Mouse (Mus musculus) forebrain, embryonic 16.5 days (tissue): ENCODE results near the gene Slc22a21. TPM values are rescaled to one million over a fixed set of nuclear protein-coding genes. Genes with fewer than 3 reads are reported as not detected.

Experiments
- ATAC-seq: fragments of 200-750 bp; cut with Nextera tagmentation; 2 replicates; pipeline ENCODE4 v1.8.0; 2017; ENCODE audit warnings: mild to moderate bottlenecking, moderate library complexity
- H3K27ac ChIP-seq: fragments of 300-500 bp; sonication (generic); 2 replicates; pipeline ENCODE4 v1.5.1; 2014; ENCODE audit warnings: low read length, control low read depth
- H3K27me3 ChIP-seq: fragments of 300-500 bp; sonication (generic); replicated peaks from 2 replicates; pipeline ENCODE4 v1.6.1; 2014; ENCODE audit warnings: low read length; ENCODE audit not compliant: control insufficient read depth, insufficient read depth
- H3K36me3 ChIP-seq: fragments of 300-500 bp; sonication (generic); 2 replicates; pipeline ENCODE4 v1.6.1; 2014; ENCODE audit not compliant: control insufficient read depth, insufficient read depth
- H3K4me1 ChIP-seq: fragments of 300-500 bp; sonication (generic); replicated peaks from 2 replicates; pipeline ENCODE4 v1.6.1; 2014; ENCODE audit warnings: low read length; ENCODE audit not compliant: control insufficient read depth, insufficient read depth
- H3K4me2 ChIP-seq: fragments of 300-500 bp; sonication (generic); 2 replicates; pipeline ENCODE4 v1.6.1; 2014; ENCODE audit warnings: mild to moderate bottlenecking, low read length, control low read depth
- H3K4me3 ChIP-seq: fragments of 300-500 bp; sonication (generic); replicated peaks from 2 replicates; pipeline ENCODE4 v1.5.1; 2014; ENCODE audit warnings: mild to moderate bottlenecking, low read length, control low read depth
- H3K9ac ChIP-seq: fragments of 300-500 bp; sonication (generic); replicated peaks from 2 replicates; pipeline ENCODE4 v1.6.1; 2014; ENCODE audit warnings: low read depth, low read length, control low read depth
- H3K9me3 ChIP-seq: fragments of 300-500 bp; sonication (generic); 2 replicates; pipeline ENCODE4 v1.6.1; 2016; ENCODE audit warnings: low read length; ENCODE audit not compliant: control insufficient read depth
- WGBS: fragments of 180-500 bp; shearing (Covaris S2); extraction: QIAGEN DNeasy Blood & Tissue Kit; methylation state at CpG from one replicate; pipeline ENCODE4 v1.1.7; 2014; 5-methylcytosine and 5-hydroxymethylcytosine counted together
- polyA plus RNA-seq: library from polyadenylated mRNA; unstranded; fragments of >200 nt; fragmentation: Nextera tagmentation; extraction: Ambion mirVana; gene quantifications from 2 replicates; pipeline ENCODE4 v1.2.1, GENCODE M21; 2015

The Slc22a21 gene
- polyA plus RNA-seq, 1 experiment from 2014 or later = 2.1 TPM

GRCm38 (mm10) chr11:53926303-53926702 lies 53.8 kb downstream of the Slc22a21 start:
- Histone ChIP-seq H3K4me2 (no peak overlapping the region), H3K27ac (no peak overlapping the region), H3K4me3 (no peak overlapping the region), H3K36me3 (no peaks in the 10 kb centered on the region), H3K4me1 (no peaks in the 10 kb centered on the region), H3K9me3 (no peaks in the 10 kb centered on the region), H3K9ac (no peak overlapping the region), H3K27me3 (no peaks in the 10 kb centered on the region)
- 94% methylated on average over 5 of the region's 5 CpGs for whole genome bisulfite sequencing
- no peak for ATAC-seq

- Histone ChIP-seq H3K27ac (no peak overlapping the region), H3K9ac (no peak overlapping the region), H3K36me3 (no peaks in the 10 kb centered on the region), H3K27me3 (no peaks in the 10 kb centered on the region), H3K9me3 (no peaks in the 10 kb centered on the region), H3K4me2 (no peak overlapping the region), H3K4me1 (no peaks in the 10 kb centered on the region), H3K4me3 (no peak overlapping the region)
- no peak for ATAC-seq
- 95% methylated on average over 4 of the region's 4 CpGs for WGBS
Measured at GRCm38 (mm10) chr11:53918851-53919250, 61.3 kb downstream of the Slc22a21 start.

GRCm38 (mm10) chr11:53911011-53911410 lies 69.1 kb downstream of the Slc22a21 start:
- ATAC-seq = no peak
- no peaks in the 10 kb centered on the region for H3K36me3 ChIP-seq
- H3K4me3 ChIP-seq = no peak overlapping the region
- no peak overlapping the region for H3K27ac ChIP-seq
- no peak overlapping the region for H3K4me2 ChIP-seq
- H3K9ac ChIP-seq = no peak overlapping the region
- 87% methylated on average over 4 of the region's 4 CpGs for WGBS
- H3K27me3 ChIP-seq = no peaks in the 10 kb centered on the region
- H3K9me3 ChIP-seq = no peaks in the 10 kb centered on the region
- no peaks in the 10 kb centered on the region for H3K4me1 ChIP-seq

- Histone ChIP-seq H3K27me3 (no peaks in the 10 kb centered on the region), H3K27ac (no peak overlapping the region), H3K36me3 (no peaks in the 10 kb centered on the region), H3K9ac (no peak overlapping the region), H3K4me2 (no peak overlapping the region), H3K4me3 (no peak overlapping the region), H3K9me3 (no peaks in the 10 kb centered on the region), H3K4me1 (no peaks in the 10 kb centered on the region)
- 94% methylated on average over 8 of the region's 8 CpGs for WGBS
- ATAC-seq = no peak
Measured at GRCm38 (mm10) chr11:53908686-53909085, 71.4 kb downstream of the Slc22a21 start.

GRCm38 (mm10) chr11:53904534-53904925 lies 75.6 kb downstream of the Slc22a21 start:
- Histone ChIP-seq H3K4me1 (no peaks in the 10 kb centered on the region), H3K4me2 (no peak overlapping the region), H3K36me3 (no peaks in the 10 kb centered on the region), H3K27ac (no peak overlapping the region), H3K4me3 (no peak overlapping the region), H3K9me3 (no peaks in the 10 kb centered on the region), H3K9ac (no peak overlapping the region), H3K27me3 (no peaks in the 10 kb centered on the region)
- WGBS = 82% methylated on average over 9 of the region's 9 CpGs
- no peak for ATAC-seq

GRCm38 (mm10) chr11:53903781-53904533 lies 76.2 kb downstream of the Slc22a21 start:
- 60% methylated on average over 16 of the region's 16 CpGs for WGBS

GRCm38 (mm10) chr11:53902741-53903140 lies 77.4 kb downstream of the Slc22a21 start:
- Histone ChIP-seq H3K9ac (no peak overlapping the region), H3K4me2 (no peak overlapping the region)
- WGBS = 93% methylated on average over 14 of the region's 14 CpGs

More at GRCm38 (mm10) chr11:53903781-53904533, 76.2 kb downstream of the Slc22a21 start:
- Histone ChIP-seq H3K4me2 (no peak overlapping the region), H3K36me3 (no peaks in the 10 kb centered on the region), H3K4me3 (no peak overlapping the region), H3K9me3 (no peaks in the 10 kb centered on the region), H3K4me1 (no peaks in the 10 kb centered on the region), H3K9ac (no peak overlapping the region), H3K27ac (no peak overlapping the region), H3K27me3 (no peaks in the 10 kb centered on the region)
- ATAC-seq = no peak

GRCm38 (mm10) chr11:53900991-53901390 lies 79.1 kb downstream of the Slc22a21 start:
- 70% methylated on average over 1 of the region's 1 CpGs for WGBS
- no peak overlapping the region for H3K4me3 ChIP-seq
- ATAC-seq = no peak
- H3K9ac ChIP-seq = no peak overlapping the region
- H3K4me2 ChIP-seq = no peak overlapping the region
- H3K4me1 ChIP-seq = no peaks in the 10 kb centered on the region
- no peaks in the 10 kb centered on the region for H3K36me3 ChIP-seq
- no peaks in the 10 kb centered on the region for H3K9me3 ChIP-seq
- no peak overlapping the region for H3K27ac ChIP-seq
- no peaks in the 10 kb centered on the region for H3K27me3 ChIP-seq

More at GRCm38 (mm10) chr11:53902741-53903140, 77.4 kb downstream of the Slc22a21 start:
- Histone ChIP-seq H3K36me3 (no peaks in the 10 kb centered on the region), H3K9me3 (no peaks in the 10 kb centered on the region), H3K27me3 (no peaks in the 10 kb centered on the region), H3K4me1 (no peaks in the 10 kb centered on the region), H3K4me3 (no peak overlapping the region), H3K27ac (no peak overlapping the region)
- ATAC-seq = no peak

GRCm38 (mm10) chr11:53899981-53900380 lies 80.2 kb downstream of the Slc22a21 start:
- no peak for ATAC-seq
- no peak overlapping the region for H3K4me3 ChIP-seq

More at GRCm38 (mm10) chr11:53899981-53900380, 80.2 kb downstream of the Slc22a21 start:
- Histone ChIP-seq H3K27me3 (no peaks in the 10 kb centered on the region), H3K9ac (no peak overlapping the region), H3K36me3 (no peaks in the 10 kb centered on the region), H3K4me2 (no peak overlapping the region), H3K9me3 (no peaks in the 10 kb centered on the region), H3K27ac (no peak overlapping the region), H3K4me1 (no peaks in the 10 kb centered on the region)
- 82% methylated on average over 6 of the region's 6 CpGs for WGBS
